In the genomic region with DNA sequence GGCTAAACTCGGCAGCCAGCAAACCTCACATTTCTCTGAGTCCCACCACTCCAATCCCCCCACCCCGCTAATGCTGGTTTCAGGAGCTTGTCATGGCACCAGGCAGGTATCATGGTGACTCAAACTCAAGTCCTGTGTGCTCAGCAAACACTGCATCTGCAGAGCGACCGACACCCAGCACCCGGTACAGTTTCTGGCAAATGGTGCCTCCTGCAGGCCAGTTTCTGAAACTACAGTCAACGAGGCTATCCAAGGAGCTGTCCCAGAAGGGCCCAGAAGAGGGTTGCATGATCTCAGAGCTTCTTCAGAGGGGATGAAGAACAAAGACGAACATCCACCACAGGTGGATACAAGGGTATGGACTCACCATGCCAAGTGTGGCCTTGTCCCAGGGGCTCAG, we compare ENCODE assay signal across 9 mouse cellular contexts. TPM values are rescaled to one million over a fixed set of nuclear protein-coding genes. Genes with fewer than 3 reads are reported as not detected.
DNase-seq lines count a peak whose midpoint lies in the region; ATAC-seq and TF ChIP-seq lines count a peak whose summit lies in the region.
"Had no signal": no experiment of that assay in that cellular context is flagged by ENCODE, and none has a peak within 500 bp of the region (broad histone marks: within the 10 kb centered on the region; RNA-seq: fewer than 3 reads in every experiment).

No protein-coding gene starts in this region.

- peaks cover 36% of the 10 kb centered on the region for H3K36me3 ChIP-seq in forebrain, embryonic 10.5 days (replicated peaks)
- H3K36me3 ChIP-seq in forebrain, embryonic 13.5 days (ENCODE audit: poor library complexity, severe bottlenecking) = peaks cover 28% of the 10 kb centered on the region

- no peak overlapping the region for H3K9ac ChIP-seq in forebrain, embryonic 13.5 days
- H3K9ac ChIP-seq: heart, embryonic 13.5 days had no signal

- H3K27ac ChIP-seq in forebrain, embryonic 10.5 days = no peak overlapping the region
- H3K27ac ChIP-seq in forebrain, embryonic 13.5 days = no peak overlapping the region
- H3K27ac ChIP-seq: heart, embryonic 13.5 days had no signal

- H3K9me3 ChIP-seq in forebrain, embryonic 10.5 days = no peaks in the 10 kb centered on the region
- H3K9me3 ChIP-seq in forebrain, embryonic 13.5 days (replicated peaks) = no peaks in the 10 kb centered on the region
- H3K9me3 ChIP-seq: heart, embryonic 13.5 days had no signal

- H3K4me2 ChIP-seq in forebrain, embryonic 13.5 days = no peak overlapping the region
- H3K4me2 ChIP-seq: heart, embryonic 13.5 days had no signal

- intact Hi-C loops in left cerebral cortex, postnatal 10 days (cut with DNase I) = no loop called here

- peaks cover 7% of the 10 kb centered on the region; the same call in 1 of the 2 replicates for H3K27me3 ChIP-seq in forebrain, embryonic 10.5 days (ENCODE audit: poor library complexity, severe bottlenecking)
- H3K27me3 ChIP-seq in forebrain, embryonic 13.5 days = no peaks in the 10 kb centered on the region
- H3K27me3 ChIP-seq: heart, embryonic 13.5 days had no signal

- DNase-seq in forebrain, embryonic 10.5 days (ENCODE audit: extremely low spot score, low spot score) = peak; percentile 40
- DNase-seq in left cerebral cortex, adult 18-20 months (ENCODE audit: low spot score in 2 of 2) = peak; percentile 24 to 60
- DNase-seq in left cerebral cortex, postnatal 10 days (ENCODE audit: extremely low spot score in 1 of 2, low spot score in 2 of 2) = no peak
- DNase-seq in CD4-positive, CD25-positive, alpha-beta regulatory T cell, adult 2 months (ENCODE audit: low read depth, low spot score) = peak; percentile 58
- no peak for DNase-seq in brain, embryonic 14.5 days (ENCODE audit: low read depth)
- DNase-seq in ovary, postnatal 14 days (ENCODE audit: low spot score) = no peak

- no peak overlapping the region for H3K4me3 ChIP-seq in forebrain, embryonic 10.5 days
- no peak overlapping the region for H3K4me3 ChIP-seq in forebrain, embryonic 13.5 days
- H3K4me3 ChIP-seq: heart, embryonic 13.5 days had no signal

- peaks cover 16% of the 10 kb centered on the region for H3K4me1 ChIP-seq in forebrain, embryonic 10.5 days
- no peaks in the 10 kb centered on the region for H3K4me1 ChIP-seq in forebrain, embryonic 13.5 days

- TF ChIP-seq CTCF in brain, embryonic 14.5 days (IDR thresholded peaks at IDR 0.05; ENCODE audit: borderline replicate concordance, extremely low read depth, insufficient read depth, insufficient read length) = peak; percentile 46; the same call in 1 of the 2 replicates

- WGBS in forebrain, embryonic 10.5 days = 50% methylated on average over 7 of the region's 7 CpGs
- 46% methylated on average over 7 of the region's 7 CpGs for WGBS in forebrain, embryonic 13.5 days

- TF ChIP-seq POLR2A in brain, embryonic 14.5 days (IDR thresholded peaks at IDR 0.05; ENCODE audit: borderline replicate concordance, extremely low read depth, insufficient read depth, insufficient read length, poor library complexity, severe bottlenecking) = no peak

- no peak for ATAC-seq in forebrain, embryonic 13.5 days
- ATAC-seq in monocyte, adult 5-6 weeks (replicated peaks; ENCODE audit: insufficient number of reproducible peaks, low FRiP score, low TSS enrichment, poor library complexity, severe bottlenecking) = peak; percentile 43; the same call in 1 of the 2 replicates

RNA-seq across cellular contexts. Expression of gene Sh2b2, which starts 4.6 kb away (rescaled TPM):
- polyA plus RNA-seq in forebrain, embryonic 10.5 days (2016; fragmentation: Nextera tagmentation; extraction: Ambion mirVana) = 12.5 and 13.1 TPM in 2 replicates
- polyA plus RNA-seq in forebrain, embryonic 13.5 days (2015; fragmentation: Nextera tagmentation; extraction: Ambion mirVana) = 17.4 and 19.9 TPM in 2 replicates
- 1 to 10 TPM; 7.5 to 8.4 TPM for total RNA-seq in left cerebral cortex, adult 18-20 months (2021)
- total RNA-seq in left cerebral cortex, postnatal 10 days (2021) = 10 to 100 TPM; 13.4 to 16.3 TPM
- 58.4 and 59.1 TPM in 2 replicates for polyA plus RNA-seq in brain, embryonic 14.5 days (2012; rRNA removed)
- 9.8 to 17.4 TPM (median 10.7 TPM) in 3 replicates for total RNA-seq in monocyte, adult 5-6 weeks (2017)

RNA-seq across cellular contexts. Expression of gene Prkrip1, which starts 52.2 kb away (rescaled TPM):
- polyA plus RNA-seq in forebrain, embryonic 10.5 days (2016; fragmentation: Nextera tagmentation; extraction: Ambion mirVana) = 62.3 and 69.2 TPM in 2 replicates
- 64.2 and 74.0 TPM in 2 replicates for polyA plus RNA-seq in forebrain, embryonic 13.5 days (2015; fragmentation: Nextera tagmentation; extraction: Ambion mirVana)
- 10 to 100 TPM; 36.2 to 40.7 TPM for total RNA-seq in left cerebral cortex, adult 18-20 months (2021)
- total RNA-seq in left cerebral cortex, postnatal 10 days (2021) = 10 to 100 TPM; 41.2 to 42.4 TPM
- 36.3 and 37.2 TPM in 2 replicates for polyA plus RNA-seq in brain, embryonic 14.5 days (2012; rRNA removed)
- total RNA-seq in monocyte, adult 5-6 weeks (2017) = 11.6 to 44.1 TPM (median 27.7 TPM) in 3 replicates

Comparison
In these comparisons a context has a peak if more than half of its experiments do, and no peak if none do; other contexts are left out.
1. DNase-seq: peak in forebrain, embryonic 10.5 days (single experiment), left cerebral cortex, adult 18-20 months (2 of 2) and CD4-positive, CD25-positive, alpha-beta regulatory T cell, adult 2 months (single experiment); none in left cerebral cortex, postnatal 10 days (0 of 2), brain, embryonic 14.5 days (single experiment) and ovary, postnatal 14 days (single experiment).